Mouse (Mus musculus) adrenal gland, postnatal 36 days (tissue): Measurements from ENCODE around the gene Higd1c. TPM values are rescaled to one million over a fixed set of nuclear protein-coding genes. Genes with fewer than 3 reads are reported as not detected.

Experiments
- total RNA-seq, 2 experiments: library from RNA; stranded (reverse); gene quantifications; 2 replicates each; pipeline ENCODE4 v1.2.3; 2021

Gene Higd1c
- total RNA-seq, 2 experiments from 2014 or later: not detected

Other genes with a start within 250 kb of the Higd1c start
- 10 to 100 TPM; 49.1 to 75.3 TPM for gene Atf1, start 136.7 kb upstream of the Higd1c start, total RNA-seq
- gene Tmprss12, start 83.7 kb upstream of the Higd1c start, total RNA-seq: not detected
- 100 to 1,000 TPM in 1 of 2 experiments, 10 to 100 TPM in 1; 85.2 to 126 TPM for gene Mettl7a1, start 60.4 kb upstream of the Higd1c start, total RNA-seq
- not detected for gene Mettl7a3, start 29.6 kb upstream of the Higd1c start, total RNA-seq
- gene Methig1, start 11.4 kb upstream of the Higd1c start, total RNA-seq: under 1 TPM; 0.36 to 0.56 TPM
- gene Mettl7a2, start 11.3 kb upstream of the Higd1c start, total RNA-seq: 1 to 10 TPM; 2.0 to 2.2 TPM
- not detected for gene Gm5475, start 57.6 kb downstream of the Higd1c start, total RNA-seq
- gene Slc11a2, start 60.5 kb downstream of the Higd1c start, total RNA-seq: 100 to 1,000 TPM in 1 of 2 experiments, 10 to 100 TPM in 1; 98.5 to 112 TPM
- 100 to 1,000 TPM; 138 to 150 TPM for gene Letmd1, start 104.5 kb downstream of the Higd1c start, total RNA-seq
- gene Csrnp2, start 130.9 kb downstream of the Higd1c start, total RNA-seq: 1 to 10 TPM; 5.4 to 5.8 TPM
- 10 to 100 TPM; 17.6 to 20.0 TPM for gene Tfcp2, start 187.5 kb downstream of the Higd1c start, total RNA-seq
- gene Pou6f1, start 235.4 kb downstream of the Higd1c start, total RNA-seq: 10 to 100 TPM; 12.4 to 15.8 TPM